Mouse (Mus musculus) kidney, embryonic 15.5 days (tissue): ENCODE measurements at regions not wholly inside any gene's neighbourhood (a gene's known extent, or its start where the extent isn't known, plus 50 kb on each side); places are given as distances from the start of the nearest gene placed in this dataset.

Source experiments
- ATAC-seq: fragments of 200-750 bp; cut with Nextera tagmentation; replicated peaks from 2 replicates; pipeline ENCODE4 v1.8.0; 2017; ENCODE audit warnings: moderate TSS enrichment; ENCODE audit not compliant: low FRiP score
- H3K27ac ChIP-seq: fragments of 300-500 bp; sonication (generic); 2 replicates; pipeline ENCODE4 v1.5.1; 2015; ENCODE audit warnings: mild to moderate bottlenecking, inconsistent platforms
- H3K27me3 ChIP-seq: fragments of 300-500 bp; sonication (generic); 2 replicates; pipeline ENCODE4 v1.6.1; 2015; ENCODE audit warnings: inconsistent platforms
- H3K36me3 ChIP-seq: fragments of 300-500 bp; sonication (generic); 2 replicates; pipeline ENCODE4 v1.6.1; 2015; ENCODE audit warnings: inconsistent platforms
- H3K4me1 ChIP-seq: fragments of 300-500 bp; sonication (generic); 2 replicates; pipeline ENCODE4 v1.6.1; 2015; ENCODE audit warnings: inconsistent platforms
- H3K4me2 ChIP-seq: fragments of 300-500 bp; sonication (generic); 2 replicates; pipeline ENCODE4 v1.6.1; 2015; ENCODE audit warnings: moderate library complexity, mild to moderate bottlenecking, inconsistent platforms
- H3K4me3 ChIP-seq: fragments of 300-500 bp; sonication (generic); replicated peaks from 2 replicates; pipeline ENCODE4 v1.5.1; 2015; ENCODE audit warnings: mild to moderate bottlenecking, inconsistent platforms
- H3K9ac ChIP-seq: fragments of 300-500 bp; sonication (generic); 2 replicates; pipeline ENCODE4 v1.6.1; 2015; ENCODE audit warnings: mild to moderate bottlenecking, inconsistent platforms
- H3K9me3 ChIP-seq: fragments of 300-500 bp; sonication (generic); replicated peaks from 2 replicates; pipeline ENCODE4 v1.6.1; 2016; ENCODE audit warnings: inconsistent platforms
- WGBS: fragments of 180-500 bp; shearing (Covaris S2); methylation state at CpG from one replicate; pipeline ENCODE4 v1.1.7; 2015; ENCODE audit warnings: mixed read lengths; 5-methylcytosine and 5-hydroxymethylcytosine counted together

DNA sequence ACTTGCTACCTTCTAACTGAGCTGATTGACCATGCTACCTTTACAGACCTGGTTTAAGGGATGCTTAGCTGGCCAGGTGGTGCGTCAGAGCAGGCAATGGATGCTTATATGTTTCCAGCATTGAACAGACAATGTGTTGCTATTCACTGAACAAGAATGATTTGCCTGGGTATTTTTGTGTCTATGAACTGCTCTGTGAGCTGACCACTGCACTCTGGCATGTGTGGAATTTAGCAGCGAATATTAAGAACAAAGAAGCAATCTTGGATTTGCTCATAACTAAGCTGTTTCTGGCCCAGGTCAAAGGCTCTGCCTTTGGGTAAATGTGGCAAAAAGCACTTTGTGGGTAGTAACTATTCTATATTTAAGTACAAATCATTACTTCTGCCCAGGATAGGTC lies 58.3 kb upstream of the Ccdc39 start:
- Histone ChIP-seq H3K4me2 (no peak overlapping the region), H3K9ac (no peak overlapping the region), H3K4me1 (peaks cover 8% of the 10 kb centered on the region), H3K27ac (no peak overlapping the region), H3K9me3 (no peaks in the 10 kb centered on the region), H3K4me3 (no peak overlapping the region), H3K27me3 (no peaks in the 10 kb centered on the region), H3K36me3 (no peaks in the 10 kb centered on the region)
- 80% methylated on average over 2 of the region's 2 CpGs for WGBS
- ATAC-seq = no peak

DNA sequence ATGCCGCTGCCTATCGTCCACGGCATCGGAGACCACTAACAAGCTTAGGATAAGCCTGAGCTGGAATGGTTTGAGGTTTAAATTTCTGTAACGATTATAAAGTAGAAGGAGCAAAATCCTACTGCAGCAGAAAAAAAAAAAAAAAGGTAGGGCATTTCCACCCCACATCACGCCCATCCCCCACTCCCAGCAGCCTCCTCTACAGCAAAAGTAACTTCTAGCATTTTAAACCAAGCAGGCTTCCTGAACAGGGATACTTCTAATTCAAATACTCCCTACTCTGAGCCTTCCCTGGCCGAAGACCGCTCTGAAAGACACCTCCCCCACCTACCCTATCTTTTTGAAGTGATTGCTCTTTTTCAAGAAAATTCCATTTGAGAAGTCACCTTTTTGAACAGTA lies 59.2 kb upstream of the Ccdc39 start:
- H3K36me3 ChIP-seq = no peaks in the 10 kb centered on the region
- 66% methylated on average over 8 of the region's 8 CpGs for WGBS

DNA sequence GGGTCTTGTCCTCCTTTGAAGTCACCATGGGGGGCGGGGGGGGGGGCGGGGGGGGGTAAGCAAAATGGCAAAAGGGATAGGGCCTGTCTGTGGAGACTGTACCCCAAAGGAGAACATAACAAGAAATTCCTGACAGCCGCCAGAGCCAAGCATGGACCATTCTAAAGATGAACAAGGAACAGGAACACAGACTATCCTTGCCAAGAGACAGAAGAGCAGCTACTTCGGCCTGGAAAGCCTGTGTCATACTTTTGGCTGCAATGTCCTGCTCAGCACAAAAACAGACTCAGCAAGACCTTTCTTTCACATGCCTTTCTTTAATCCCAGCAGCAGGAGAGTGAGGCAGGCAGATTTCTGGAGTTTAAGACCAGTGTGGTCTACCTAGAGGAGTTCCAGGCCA lies 59.7 kb upstream of the Ccdc39 start:
- peaks cover 8% of the 10 kb centered on the region for H3K4me1 ChIP-seq
- no peak overlapping the region for H3K27ac ChIP-seq
- H3K9me3 ChIP-seq = no peaks in the 10 kb centered on the region
- no peak overlapping the region for H3K4me3 ChIP-seq
- no peaks in the 10 kb centered on the region for H3K36me3 ChIP-seq
- H3K27me3 ChIP-seq = no peaks in the 10 kb centered on the region
- H3K9ac ChIP-seq = no peak overlapping the region
- no peak overlapping the region for H3K4me2 ChIP-seq
- no peak for ATAC-seq
- WGBS = 48% methylated on average over 4 of the region's 4 CpGs

More for the DNA sequence above, 59.2 kb upstream of the Ccdc39 start:
- no peak for ATAC-seq
- Histone ChIP-seq H3K27me3 (no peaks in the 10 kb centered on the region), H3K4me1 (peaks cover 8% of the 10 kb centered on the region), H3K9me3 (no peaks in the 10 kb centered on the region), H3K27ac (no peak overlapping the region), H3K4me3 (no peak overlapping the region), H3K9ac (no peak overlapping the region), H3K4me2 (no peak overlapping the region)

DNA sequence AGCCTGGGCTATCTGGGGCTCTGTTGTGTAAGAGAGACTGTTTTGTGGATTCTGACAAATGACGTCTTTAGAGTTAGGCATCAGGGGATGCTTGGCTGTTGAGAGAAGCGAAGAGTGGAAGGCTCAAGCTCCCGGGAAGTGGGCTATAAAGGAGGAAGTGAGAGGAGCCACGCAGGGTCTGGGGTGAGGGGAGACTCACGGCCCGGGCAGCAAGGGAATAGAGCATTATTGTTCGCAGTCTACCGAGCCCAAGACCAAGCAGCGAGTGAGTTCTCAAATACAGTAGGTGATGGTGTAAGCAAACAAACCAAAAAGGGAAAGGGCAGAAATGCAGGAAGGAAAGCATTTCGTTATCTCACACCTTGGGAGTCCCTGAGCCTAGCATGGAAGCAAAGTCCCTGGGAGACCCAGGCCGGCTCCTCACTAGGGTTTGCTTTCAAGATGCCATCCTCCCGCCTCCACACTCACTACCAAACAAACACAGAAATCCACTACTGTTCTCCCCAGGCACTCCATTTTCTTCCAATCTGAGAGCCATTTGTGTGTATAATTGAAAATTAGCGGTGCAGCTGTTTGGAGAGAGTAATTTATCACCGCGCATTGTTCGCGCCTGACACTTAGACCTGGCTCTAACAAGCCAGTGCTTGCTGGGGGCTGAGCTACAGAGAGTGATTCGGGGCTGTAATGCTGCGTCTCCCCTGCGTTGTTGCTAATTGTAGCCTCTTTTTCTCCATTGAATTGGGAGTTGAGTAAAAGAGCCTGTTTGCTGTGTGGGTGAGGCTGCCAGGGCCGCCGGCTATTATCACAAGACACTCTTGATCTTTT lies 61.0 kb upstream of the Ccdc39 start:
- Histone ChIP-seq H3K27me3 (no peaks in the 10 kb centered on the region), H3K9me3 (no peaks in the 10 kb centered on the region), H3K27ac (no peak overlapping the region), H3K36me3 (no peaks in the 10 kb centered on the region), H3K4me2 (peak overlapping the region; percentile 44), H3K9ac (no peak overlapping the region), H3K4me1 (peaks cover 8% of the 10 kb centered on the region), H3K4me3 (peak overlapping the region; percentile 11)
- WGBS = 33% methylated on average over 22 of the region's 22 CpGs
- ATAC-seq = no peak

DNA sequence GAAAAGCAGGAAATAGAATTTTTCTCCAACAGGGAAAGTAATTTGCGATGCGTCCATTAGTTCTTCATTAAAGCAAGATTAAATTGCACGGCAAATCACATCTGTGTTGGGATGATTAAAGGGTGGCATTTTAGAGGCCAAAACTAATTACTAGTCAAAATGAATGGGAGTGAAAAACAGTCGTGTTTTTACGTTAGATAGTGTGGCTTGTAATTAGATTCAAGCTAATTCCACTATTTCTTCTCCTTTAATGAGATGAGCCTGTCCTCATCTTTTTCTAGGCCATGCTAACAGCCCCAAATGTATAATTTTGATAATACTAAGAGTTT lies 61.5 kb upstream of the Ccdc39 start:
- Histone ChIP-seq H3K36me3 (no peaks in the 10 kb centered on the region), H3K4me3 (peak overlapping the region; percentile 11), H3K27me3 (no peaks in the 10 kb centered on the region), H3K9ac (no peak overlapping the region), H3K9me3 (no peaks in the 10 kb centered on the region), H3K4me2 (peak overlapping the region; percentile 44), H3K27ac (no peak overlapping the region), H3K4me1 (peaks cover 8% of the 10 kb centered on the region)
- 31% methylated on average over 5 of the region's 5 CpGs for WGBS
- no peak for ATAC-seq

DNA sequence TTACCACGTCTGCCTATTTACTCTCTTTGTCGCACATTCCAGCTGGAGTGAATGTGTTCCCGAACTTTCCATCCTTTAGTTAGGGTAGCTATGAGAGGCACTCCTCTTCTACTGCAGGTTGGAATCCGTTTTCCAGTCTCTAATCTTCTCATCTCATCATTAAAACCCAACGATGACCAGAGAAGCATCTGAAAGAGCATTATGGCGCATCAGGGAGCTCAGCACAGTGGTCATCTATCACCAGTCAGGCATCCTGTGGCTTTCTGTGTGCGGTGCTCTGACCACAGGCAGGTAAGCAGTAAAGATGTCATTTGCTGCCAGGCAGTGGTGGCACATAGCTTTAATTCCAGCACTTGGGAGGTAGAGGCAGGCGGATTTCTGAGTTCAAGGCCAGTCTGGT lies 63.0 kb upstream of the Ccdc39 start:
- ATAC-seq = no peak
- peaks cover 8% of the 10 kb centered on the region for H3K4me1 ChIP-seq
- H3K4me3 ChIP-seq = no peak overlapping the region
- H3K9ac ChIP-seq = no peak overlapping the region
- WGBS = 87% methylated on average over 8 of the region's 8 CpGs
- H3K9me3 ChIP-seq = no peaks in the 10 kb centered on the region
- no peak overlapping the region for H3K4me2 ChIP-seq
- no peaks in the 10 kb centered on the region for H3K36me3 ChIP-seq
- no peaks in the 10 kb centered on the region for H3K27me3 ChIP-seq
- no peak overlapping the region for H3K27ac ChIP-seq

DNA sequence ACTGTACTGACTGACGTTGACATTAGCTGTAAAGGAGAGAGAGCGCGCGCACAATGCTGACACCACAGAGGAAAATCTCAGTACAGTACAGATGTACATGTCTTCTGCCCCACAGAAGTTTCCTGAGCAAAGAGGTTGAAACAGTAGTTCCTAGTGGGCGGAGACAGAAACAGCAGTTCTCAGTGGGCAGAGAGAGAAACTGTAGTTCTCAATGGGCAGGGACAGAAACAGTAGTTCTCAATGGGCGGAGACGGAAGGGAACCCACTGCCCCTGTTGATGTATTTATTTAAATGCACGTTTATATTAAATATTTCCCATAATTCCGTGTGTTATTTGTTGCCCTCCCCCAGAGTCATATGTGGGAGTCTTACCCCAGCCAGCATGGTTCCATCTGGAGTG lies 67.4 kb upstream of the Ccdc39 start:
- no peaks in the 10 kb centered on the region for H3K36me3 ChIP-seq
- no peak for ATAC-seq
- WGBS = 85% methylated on average over 9 of the region's 9 CpGs

DNA sequence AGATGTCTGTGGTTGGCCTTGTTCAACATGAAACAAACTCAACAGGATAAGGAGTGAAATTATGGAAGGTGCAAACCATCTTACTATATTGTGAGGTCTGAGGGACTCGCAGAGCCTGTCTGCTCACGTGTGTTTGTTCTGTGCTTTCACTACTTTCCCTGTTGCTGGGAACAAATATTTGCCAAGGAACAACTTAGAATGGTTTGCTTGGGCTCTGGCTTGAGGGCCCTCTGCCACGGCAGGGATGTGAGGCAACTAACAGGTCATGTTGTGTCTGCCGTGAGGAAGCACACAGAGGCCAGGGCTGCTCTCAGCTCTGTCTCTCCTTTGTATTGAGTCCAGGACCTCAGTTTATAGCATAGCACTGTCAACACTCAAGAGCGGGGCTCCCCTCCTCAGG lies 69.4 kb upstream of the Ccdc39 start:
- Histone ChIP-seq H3K4me3 (no peak overlapping the region), H3K9me3 (no peaks in the 10 kb centered on the region), H3K4me2 (no peak overlapping the region), H3K4me1 (no peaks in the 10 kb centered on the region), H3K27ac (no peak overlapping the region), H3K27me3 (no peaks in the 10 kb centered on the region), H3K36me3 (no peaks in the 10 kb centered on the region), H3K9ac (no peak overlapping the region)
- ATAC-seq = no peak
- 88% methylated on average over 5 of the region's 5 CpGs for WGBS

More for the DNA sequence above, 67.4 kb upstream of the Ccdc39 start:
- Histone ChIP-seq H3K9me3 (no peaks in the 10 kb centered on the region), H3K4me2 (no peak overlapping the region), H3K4me1 (no peaks in the 10 kb centered on the region), H3K27me3 (no peaks in the 10 kb centered on the region), H3K4me3 (no peak overlapping the region), H3K27ac (no peak overlapping the region), H3K9ac (no peak overlapping the region)

DNA sequence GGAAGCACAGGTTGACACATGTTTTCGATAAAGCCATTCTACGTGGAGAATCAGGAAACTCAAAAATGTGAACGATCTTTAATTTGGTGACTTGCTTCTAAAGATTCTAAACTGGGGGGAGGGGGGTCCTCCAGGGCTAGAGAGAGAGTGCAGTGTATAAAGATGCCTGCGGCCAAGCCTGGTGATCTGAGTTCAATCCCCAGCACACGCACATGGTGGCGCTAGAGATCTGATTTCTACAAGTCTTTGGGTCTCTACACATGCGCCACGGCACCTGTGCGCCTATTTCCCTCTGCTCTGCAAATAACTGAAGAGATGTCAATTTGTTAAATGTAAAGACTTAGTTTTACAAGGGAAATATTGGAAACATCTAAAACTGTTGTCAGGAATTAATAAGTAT lies 70.3 kb upstream of the Ccdc39 start:
- Histone ChIP-seq H3K9ac (no peak overlapping the region), H3K4me3 (no peak overlapping the region), H3K36me3 (no peaks in the 10 kb centered on the region), H3K9me3 (no peaks in the 10 kb centered on the region), H3K27me3 (0 out of 2 replicates have a peak, but pooled peaks cover 2% of the 10 kb centered on the region), H3K4me2 (no peak overlapping the region), H3K27ac (no peak overlapping the region), H3K4me1 (no peaks in the 10 kb centered on the region)
- no peak for ATAC-seq
- 70% methylated on average over 9 of the region's 9 CpGs for WGBS

DNA sequence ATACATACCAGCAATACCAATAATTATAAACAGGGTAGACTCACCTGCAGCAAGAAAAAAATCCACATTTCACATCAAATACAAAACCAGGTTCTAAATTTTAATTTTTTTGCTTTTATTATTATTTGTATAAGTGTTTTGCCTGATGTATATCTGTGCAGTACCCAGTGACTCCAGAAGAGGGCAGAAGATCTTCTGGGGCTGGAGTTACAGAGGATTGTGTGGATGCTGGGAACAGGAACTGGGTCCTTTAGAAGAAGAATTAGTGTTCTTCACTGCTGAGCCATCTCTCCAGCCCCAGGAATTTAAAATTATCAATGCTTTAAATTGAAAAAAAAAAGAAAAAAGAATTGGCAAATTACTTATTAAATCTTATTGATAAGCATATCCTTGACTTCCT lies 71.7 kb upstream of the Ccdc39 start:
- H3K4me2 ChIP-seq = no peak overlapping the region
- H3K27ac ChIP-seq = no peak overlapping the region
- no peaks in the 10 kb centered on the region for H3K9me3 ChIP-seq
- no peak overlapping the region for H3K4me3 ChIP-seq
- H3K36me3 ChIP-seq = no peaks in the 10 kb centered on the region
- ATAC-seq = no peak
- no peaks in the 10 kb centered on the region for H3K4me1 ChIP-seq
- no peak overlapping the region for H3K9ac ChIP-seq
- 0 out of 2 replicates have a peak, but pooled peaks cover 2% of the 10 kb centered on the region for H3K27me3 ChIP-seq

DNA sequence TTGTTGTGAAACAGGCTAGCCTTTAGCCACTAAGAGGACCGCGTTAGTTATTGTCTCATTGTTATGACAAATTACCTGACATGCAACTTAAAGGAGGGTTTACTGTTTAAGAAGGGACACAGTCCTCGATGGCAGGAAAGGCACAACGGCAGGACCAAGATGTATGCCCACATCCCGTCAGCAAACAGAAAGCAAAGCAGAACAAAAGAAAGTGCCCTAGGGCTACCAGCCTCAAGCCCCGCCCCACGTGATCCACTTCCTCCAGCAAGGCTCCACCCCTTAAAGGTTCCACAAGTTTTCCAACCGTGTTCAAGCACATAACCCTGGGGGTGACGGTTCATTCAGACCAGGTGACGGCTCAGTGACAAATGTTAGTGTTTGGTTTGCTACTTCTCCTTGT lies 72.2 kb upstream of the Ccdc39 start:
- Histone ChIP-seq H3K4me2 (no peak overlapping the region), H3K9ac (no peak overlapping the region), H3K27ac (no peak overlapping the region), H3K36me3 (no peaks in the 10 kb centered on the region), H3K4me3 (no peak overlapping the region), H3K4me1 (no peaks in the 10 kb centered on the region), H3K9me3 (no peaks in the 10 kb centered on the region), H3K27me3 (0 out of 2 replicates have a peak, but pooled peaks cover 2% of the 10 kb centered on the region)
- 85% methylated on average over 10 of the region's 10 CpGs for WGBS
- ATAC-seq = no peak

DNA sequence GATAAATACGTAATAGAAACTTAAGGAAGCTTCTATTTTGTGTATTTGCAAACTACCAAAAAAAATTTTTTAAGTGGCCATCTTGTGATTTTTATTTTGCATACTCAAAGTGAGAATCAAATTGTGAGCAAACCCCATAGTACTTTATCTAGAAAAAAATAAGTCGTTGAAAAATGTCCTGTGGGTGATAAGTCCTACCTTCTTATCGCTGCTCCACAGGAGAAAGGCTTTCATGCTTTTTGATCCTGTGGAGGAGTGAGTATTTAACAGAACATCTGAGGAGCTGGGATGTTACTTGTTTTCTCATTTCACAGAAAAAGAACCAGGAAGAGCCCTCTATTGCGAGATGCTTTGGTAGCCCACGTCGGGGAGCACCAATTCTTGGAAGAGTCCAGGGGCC lies 72.7 kb upstream of the Ccdc39 start:
- no peak for ATAC-seq
- 91% methylated on average over 6 of the region's 6 CpGs for WGBS
- H3K27me3 ChIP-seq = 0 out of 2 replicates have a peak, but pooled peaks cover 2% of the 10 kb centered on the region
- H3K4me2 ChIP-seq = no peak overlapping the region
- H3K9ac ChIP-seq = no peak overlapping the region
- H3K4me1 ChIP-seq = no peaks in the 10 kb centered on the region
- no peaks in the 10 kb centered on the region for H3K9me3 ChIP-seq
- no peaks in the 10 kb centered on the region for H3K36me3 ChIP-seq
- H3K4me3 ChIP-seq = no peak overlapping the region
- H3K27ac ChIP-seq = no peak overlapping the region

DNA sequence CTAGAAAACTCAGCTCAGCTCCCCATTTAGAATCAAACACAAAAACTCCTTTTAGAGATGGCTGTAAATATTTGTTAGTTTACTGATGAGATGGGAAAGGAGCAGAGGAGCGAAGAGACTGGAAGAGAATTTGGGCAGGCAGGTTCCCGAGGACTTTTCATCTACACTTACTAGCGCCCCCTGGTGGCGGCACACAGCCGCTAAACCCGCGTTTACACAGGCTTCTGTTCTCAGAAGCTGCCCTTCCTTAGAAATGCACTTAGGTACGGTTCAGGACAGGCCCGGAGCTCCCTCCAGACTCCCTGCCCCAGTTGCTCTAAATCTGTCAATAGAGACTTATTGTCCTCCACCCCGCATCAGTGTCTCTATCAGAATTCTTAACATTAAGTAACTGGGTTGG lies 74.7 kb upstream of the Ccdc39 start:
- ATAC-seq = 0 out of 2 replicates have a peak, but pooled peaks have one; percentile 33
- WGBS = 12% methylated on average over 10 of the region's 10 CpGs

More for the DNA sequence above, 74.7 kb upstream of the Ccdc39 start:
- no peak overlapping the region for H3K4me2 ChIP-seq
- H3K36me3 ChIP-seq = no peaks in the 10 kb centered on the region
- no peak overlapping the region for H3K4me3 ChIP-seq
- no peaks in the 10 kb centered on the region for H3K9me3 ChIP-seq
- no peak overlapping the region for H3K9ac ChIP-seq
- H3K27me3 ChIP-seq = 0 out of 2 replicates have a peak, but pooled peaks cover 2% of the 10 kb centered on the region
- no peaks in the 10 kb centered on the region for H3K4me1 ChIP-seq
- no peak overlapping the region for H3K27ac ChIP-seq
